Mouse (Mus musculus): ENCODE measurements around the gene Smg1. TPM values are rescaled to one million over a fixed set of nuclear protein-coding genes. Genes with fewer than 3 reads are reported as not detected.

Gene Smg1
- polyA plus RNA-seq, 1 experiment from 2014 or later: 30.3 TPM

DNA sequence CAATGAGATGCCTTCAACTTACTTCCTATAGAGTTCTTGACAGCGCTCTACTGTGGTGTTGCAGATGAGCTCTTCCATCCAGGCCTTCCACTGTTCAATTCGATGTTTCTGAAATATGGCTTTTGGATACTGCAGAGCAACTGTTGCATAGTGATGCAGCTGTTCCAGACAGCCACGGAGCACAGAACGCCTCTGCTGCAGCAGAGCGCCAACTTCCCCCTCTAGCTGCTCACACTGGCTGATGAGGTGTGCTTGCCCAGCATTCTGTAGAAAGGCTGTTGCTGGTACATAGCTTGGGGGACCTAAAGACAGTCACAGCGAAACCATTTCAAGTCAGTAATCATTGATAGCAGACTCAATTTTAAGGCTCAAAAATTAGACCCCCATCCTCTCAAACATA lies 89.3 kb downstream of the Smg1 start:
- ATAC-seq (ENCODE audit: low FRiP score) (no peak), DNase-seq (ENCODE audit: low spot score) (no peak)
- no peaks in the 10 kb centered on the region for H3K27me3 ChIP-seq (ENCODE audit: control insufficient read depth, insufficient read depth, low read length)
- H3K4me1 ChIP-seq (replicated peaks; ENCODE audit: control insufficient read depth, insufficient read depth, low read length): no peaks in the 10 kb centered on the region
- H3K4me3 ChIP-seq (ENCODE audit: low read depth, low read length): no peak overlapping the region
- H3K9ac ChIP-seq (ENCODE audit: low read depth, low read length): no peak overlapping the region
- 93% methylated on average over 6 of the region's 6 CpGs for WGBS
- no peak overlapping the region for H3K27ac ChIP-seq (ENCODE audit: low read depth, low read length)
- H3K9me3 ChIP-seq (ENCODE audit: control insufficient read depth, low read length): no peaks in the 10 kb centered on the region
- no peak overlapping the region for H3K4me2 ChIP-seq (replicated peaks; ENCODE audit: low read depth, low read length)
- H3K36me3 ChIP-seq (ENCODE audit: control insufficient read depth, insufficient read depth, low read length): peaks cover 9% of the 10 kb centered on the region

GRCm38 (mm10) chr7:118143602-118144001 lies 99.9 kb downstream of the Smg1 start:
- Histone ChIP-seq H3K27ac (ENCODE audit: low read depth, low read length) (no peak overlapping the region), H3K9me3 (ENCODE audit: control insufficient read depth, low read length) (no peaks in the 10 kb centered on the region), H3K4me1 (replicated peaks; ENCODE audit: control insufficient read depth, insufficient read depth, low read length) (no peaks in the 10 kb centered on the region), H3K4me3 (ENCODE audit: low read depth, low read length) (no peak overlapping the region), H3K27me3 (ENCODE audit: control insufficient read depth, insufficient read depth, low read length) (no peaks in the 10 kb centered on the region), H3K9ac (ENCODE audit: low read depth, low read length) (no peak overlapping the region), H3K4me2 (replicated peaks; ENCODE audit: low read depth, low read length) (no peak overlapping the region), H3K36me3 (ENCODE audit: control insufficient read depth, insufficient read depth, low read length) (peaks cover 3% of the 10 kb centered on the region; the same call in 1 of the 2 replicates)
- DNase-seq (ENCODE audit: low spot score) (no peak), ATAC-seq (ENCODE audit: low FRiP score) (no peak)
- 80% methylated on average over 3 of the region's 3 CpGs for WGBS

DNA sequence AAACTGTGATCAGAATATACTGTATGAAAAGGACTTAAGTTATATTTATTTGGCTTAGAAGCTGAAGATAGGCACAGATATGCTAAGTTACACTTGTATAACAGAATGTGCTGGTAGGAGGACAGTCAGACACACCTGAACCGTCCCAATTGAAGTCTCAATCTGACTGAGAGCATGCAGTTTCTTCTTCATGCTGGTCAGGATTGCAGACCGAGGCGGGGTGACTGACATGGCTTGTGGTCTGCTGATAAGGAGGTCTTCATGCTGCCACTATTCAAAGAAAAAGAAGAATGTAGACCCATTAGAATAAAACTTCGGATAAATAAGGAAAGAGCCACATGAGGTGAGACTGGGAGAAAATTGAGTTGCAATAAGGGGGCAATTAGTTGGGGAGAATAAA lies 100.3 kb downstream of the Smg1 start:
- ATAC-seq (ENCODE audit: low FRiP score): no peak
- Histone ChIP-seq H3K36me3 (ENCODE audit: control insufficient read depth, insufficient read depth, low read length) (peaks cover 3% of the 10 kb centered on the region; the same call in 1 of the 2 replicates), H3K27me3 (ENCODE audit: control insufficient read depth, insufficient read depth, low read length) (no peaks in the 10 kb centered on the region), H3K4me2 (replicated peaks; ENCODE audit: low read depth, low read length) (no peak overlapping the region), H3K9ac (ENCODE audit: low read depth, low read length) (no peak overlapping the region), H3K4me3 (ENCODE audit: low read depth, low read length) (no peak overlapping the region), H3K27ac (ENCODE audit: low read depth, low read length) (no peak overlapping the region), H3K9me3 (ENCODE audit: control insufficient read depth, low read length) (no peaks in the 10 kb centered on the region), H3K4me1 (replicated peaks; ENCODE audit: control insufficient read depth, insufficient read depth, low read length) (no peaks in the 10 kb centered on the region)
- DNase-seq (ENCODE audit: low spot score): no peak
- 91% methylated on average over 4 of the region's 4 CpGs for WGBS

DNA sequence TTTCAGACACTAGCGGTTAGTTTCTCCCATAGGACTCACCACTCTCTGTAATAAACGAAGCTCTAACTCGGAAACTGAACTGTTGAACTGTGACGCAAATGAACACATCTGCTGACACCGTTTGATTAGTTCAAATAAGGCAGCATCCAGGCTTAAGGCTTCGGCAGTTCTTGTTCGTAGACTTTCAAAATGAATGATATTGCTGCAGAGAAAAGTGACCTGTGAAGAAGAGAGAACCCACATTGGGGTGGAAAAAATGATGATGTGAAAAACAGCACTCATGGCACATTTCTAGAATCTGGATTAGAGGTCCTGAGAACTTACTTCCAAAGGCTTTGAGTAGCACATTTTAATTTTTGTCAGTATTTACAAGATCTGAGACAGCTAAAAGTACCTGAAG lies 102.2 kb downstream of the Smg1 start:
- no peak overlapping the region for H3K4me2 ChIP-seq (replicated peaks; ENCODE audit: low read depth, low read length)
- peaks cover 3% of the 10 kb centered on the region; the same call in 1 of the 2 replicates for H3K36me3 ChIP-seq (ENCODE audit: control insufficient read depth, insufficient read depth, low read length)
- no peaks in the 10 kb centered on the region for H3K9me3 ChIP-seq (ENCODE audit: control insufficient read depth, low read length)
- no peaks in the 10 kb centered on the region for H3K4me1 ChIP-seq (replicated peaks; ENCODE audit: control insufficient read depth, insufficient read depth, low read length)
- ATAC-seq (ENCODE audit: low FRiP score) (no peak), DNase-seq (ENCODE audit: low spot score) (no peak)
- 94% methylated on average over 7 of the region's 7 CpGs for WGBS
- no peak overlapping the region for H3K27ac ChIP-seq (ENCODE audit: low read depth, low read length)
- no peaks in the 10 kb centered on the region for H3K27me3 ChIP-seq (ENCODE audit: control insufficient read depth, insufficient read depth, low read length)
- H3K9ac ChIP-seq (ENCODE audit: low read depth, low read length): no peak overlapping the region
- H3K4me3 ChIP-seq (ENCODE audit: low read depth, low read length): no peak overlapping the region

DNA sequence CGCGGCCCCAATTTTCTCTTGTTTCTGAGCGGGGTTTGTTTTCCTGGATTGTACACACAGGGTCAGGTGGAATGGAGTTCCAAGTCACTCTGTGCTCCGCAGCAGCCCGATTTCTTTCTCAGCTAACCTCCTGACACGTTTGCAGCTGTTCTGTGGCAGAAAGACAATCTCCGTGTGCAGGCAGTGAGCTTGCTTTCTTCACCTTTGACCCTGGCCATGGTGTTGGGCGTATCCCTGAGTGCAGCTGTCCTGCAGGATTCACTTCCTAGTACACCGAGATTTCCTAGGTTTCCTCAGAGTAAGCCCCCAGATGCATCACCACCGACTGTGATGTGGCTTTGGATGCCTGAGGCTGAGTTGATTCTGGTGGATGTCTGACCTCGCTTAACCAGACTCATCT lies 108.3 kb downstream of the Smg1 start:
- Histone ChIP-seq H3K9ac (ENCODE audit: low read depth, low read length) (no peak overlapping the region), H3K4me3 (ENCODE audit: low read depth, low read length) (no peak overlapping the region), H3K4me1 (replicated peaks; ENCODE audit: control insufficient read depth, insufficient read depth, low read length) (no peaks in the 10 kb centered on the region; the same call in 1 of the 2 replicates), H3K36me3 (ENCODE audit: control insufficient read depth, insufficient read depth, low read length) (peaks cover 3% of the 10 kb centered on the region; the same call in 1 of the 2 replicates), H3K4me2 (replicated peaks; ENCODE audit: low read depth, low read length) (no peak overlapping the region), H3K27me3 (ENCODE audit: control insufficient read depth, insufficient read depth, low read length) (no peaks in the 10 kb centered on the region), H3K27ac (ENCODE audit: low read depth, low read length) (no peak overlapping the region), H3K9me3 (ENCODE audit: control insufficient read depth, low read length) (no peaks in the 10 kb centered on the region)
- ATAC-seq (ENCODE audit: low FRiP score) (no peak), DNase-seq (ENCODE audit: low spot score) (no peak)
- 76% methylated on average over 11 of the region's 11 CpGs for WGBS

GRCm38 (mm10) chr7:118129430-118130041 lies 113.9 kb downstream of the Smg1 start, which contains the start of gene Arl6ip1:
TSS of gene Arl6ip1 (minus strand) at chr7:118129662.
- Histone ChIP-seq H3K27ac (ENCODE audit: low read depth, low read length) (peak within 1 kb of the TSS; percentile 87), H3K27me3 (ENCODE audit: control insufficient read depth, insufficient read depth, low read length) (no peaks in the 10 kb centered on the region), H3K9me3 (ENCODE audit: control insufficient read depth, low read length) (no peaks in the 10 kb centered on the region), H3K9ac (ENCODE audit: low read depth, low read length) (peak within 1 kb of the TSS; percentile 89), H3K4me3 (ENCODE audit: low read depth, low read length) (peak within 1 kb of the TSS; percentile 90), H3K4me2 (replicated peaks; ENCODE audit: low read depth, low read length) (peak within 1 kb of the TSS; percentile 62), H3K4me1 (replicated peaks; ENCODE audit: control insufficient read depth, insufficient read depth, low read length) (peaks cover 5% of the 10 kb centered on the region; the same call in 1 of the 2 replicates), H3K36me3 (ENCODE audit: control insufficient read depth, insufficient read depth, low read length) (0 out of 2 replicates have a peak, but pooled peaks cover 3% of the 10 kb centered on the region)
- ATAC-seq (ENCODE audit: low FRiP score): peak; percentile 100
- peak; percentile 94 for DNase-seq (ENCODE audit: low spot score)
- WGBS: under 1% methylated on average over 39 of the region's 39 CpGs

GRCm38 (mm10) chr7:118128925-118129429 lies 114.5 kb downstream of the Smg1 start:
- ATAC-seq (ENCODE audit: low FRiP score) (peak; percentile 84), DNase-seq (ENCODE audit: low spot score) (no peak)
- Histone ChIP-seq H3K27ac (ENCODE audit: low read depth, low read length) (peak overlapping the region; percentile 87), H3K4me1 (replicated peaks; ENCODE audit: control insufficient read depth, insufficient read depth, low read length) (peaks cover 5% of the 10 kb centered on the region; the same call in 1 of the 2 replicates), H3K4me3 (ENCODE audit: low read depth, low read length) (peak overlapping the region; percentile 90), H3K9me3 (ENCODE audit: control insufficient read depth, low read length) (no peaks in the 10 kb centered on the region), H3K27me3 (ENCODE audit: control insufficient read depth, insufficient read depth, low read length) (no peaks in the 10 kb centered on the region), H3K4me2 (replicated peaks; ENCODE audit: low read depth, low read length) (peak overlapping the region; percentile 62), H3K9ac (ENCODE audit: low read depth, low read length) (peak overlapping the region; percentile 89), H3K36me3 (ENCODE audit: control insufficient read depth, insufficient read depth, low read length) (0 out of 2 replicates have a peak, but pooled peaks cover 3% of the 10 kb centered on the region)
- WGBS: under 1% methylated on average over 21 of the region's 21 CpGs

DNA sequence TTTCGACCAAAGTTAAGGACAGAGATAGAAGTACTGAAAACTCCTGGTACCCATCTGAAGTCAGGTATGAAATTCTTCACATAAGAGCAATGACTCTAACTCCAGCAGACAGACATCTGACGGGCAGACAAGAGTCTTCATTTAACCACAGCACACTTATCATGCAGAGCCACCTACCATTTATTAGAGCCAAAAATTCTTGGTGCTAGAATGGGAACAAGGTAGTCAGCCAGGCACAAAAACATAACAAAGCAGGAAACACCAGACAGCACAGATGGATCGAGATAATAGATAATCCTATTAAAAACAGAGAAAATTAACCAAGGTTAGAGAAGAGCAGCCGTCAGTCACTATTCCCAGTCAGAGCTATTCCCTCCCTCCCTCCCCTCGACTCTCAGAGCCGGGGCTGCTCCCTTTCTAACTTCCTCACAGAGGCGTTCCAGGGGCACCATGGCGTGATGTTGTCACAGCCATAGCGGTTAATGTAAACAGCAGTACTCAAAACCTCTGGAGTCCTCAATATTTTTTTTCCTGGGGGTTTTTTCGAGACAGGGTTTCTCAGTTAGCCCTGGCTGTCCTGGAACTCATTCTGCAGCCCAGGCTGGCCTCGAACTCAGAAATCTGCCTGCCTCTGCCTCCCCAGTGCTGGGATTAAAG lies 117.1 kb downstream of the Smg1 start:
- Histone ChIP-seq H3K36me3 (ENCODE audit: control insufficient read depth, insufficient read depth, low read length) (0 out of 2 replicates have a peak, but pooled peaks cover 3% of the 10 kb centered on the region), H3K4me3 (ENCODE audit: low read depth, low read length) (no peak overlapping the region), H3K4me1 (replicated peaks; ENCODE audit: control insufficient read depth, insufficient read depth, low read length) (peaks cover 5% of the 10 kb centered on the region; the same call in 1 of the 2 replicates), H3K9ac (ENCODE audit: low read depth, low read length) (no peak overlapping the region), H3K9me3 (ENCODE audit: control insufficient read depth, low read length) (no peaks in the 10 kb centered on the region), H3K27ac (ENCODE audit: low read depth, low read length) (no peak overlapping the region), H3K4me2 (replicated peaks; ENCODE audit: low read depth, low read length) (no peak overlapping the region), H3K27me3 (ENCODE audit: control insufficient read depth, insufficient read depth, low read length) (no peaks in the 10 kb centered on the region)
- 80% methylated on average over 11 of the region's 11 CpGs for WGBS
- no peak for ATAC-seq (ENCODE audit: low FRiP score)
- no peak for DNase-seq (ENCODE audit: low spot score)
